Mouse (Mus musculus) 3T3-L1 (cell line): ENCODE data around the gene Hip1.

Source experiments
- DNase-seq: peaks from one replicate; pipeline ENCODE4 v3.0.0-alpha.2; 2015; ENCODE audit warnings: low read depth, low spot score

Gene Hip1

DNA sequence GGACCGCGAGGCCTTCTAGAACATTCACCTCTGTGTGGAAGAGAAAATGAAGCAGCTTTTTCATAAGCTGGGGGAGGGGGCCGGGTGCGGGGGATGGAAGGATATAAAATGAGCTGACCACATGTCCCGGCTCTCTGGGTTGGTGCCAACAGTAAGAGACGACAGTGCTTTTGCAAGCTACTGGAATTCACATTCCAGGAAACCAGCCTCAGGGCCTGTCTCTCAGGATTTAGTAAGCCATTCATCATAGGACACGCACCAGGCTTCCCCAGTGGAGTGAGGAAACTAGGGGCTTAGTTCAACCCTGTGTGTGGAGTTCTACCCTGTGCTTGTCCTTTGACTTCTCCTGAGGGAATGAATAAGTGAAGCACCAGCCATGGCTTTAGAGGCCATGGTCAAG, 102.5 kb downstream of the Hip1 start:
- DNase-seq, result peak; percentile 52

GRCm38 (mm10) chr5:135435039-135435438, 109.9 kb downstream of the Hip1 start:
- no peak for DNase-seq

GRCm38 (mm10) chr5:135433861-135434260, 111.1 kb downstream of the Hip1 start:
- DNase-seq, result no peak

- no peak for DNase-seq
These were observed 113.8 kb downstream of the Hip1 start for GRCm38 (mm10) chr5:135431111-135431510.

GRCm38 (mm10) chr5:135428786-135429185, 116.1 kb downstream of the Hip1 start:
- peak; percentile 38 for DNase-seq

GRCm38 (mm10) chr5:135410266-135410665, 134.7 kb downstream of the Hip1 start:
- no peak for DNase-seq

GRCm38 (mm10) chr5:135408114-135408513, 136.8 kb downstream of the Hip1 start:
- DNase-seq, result no peak

DNA sequence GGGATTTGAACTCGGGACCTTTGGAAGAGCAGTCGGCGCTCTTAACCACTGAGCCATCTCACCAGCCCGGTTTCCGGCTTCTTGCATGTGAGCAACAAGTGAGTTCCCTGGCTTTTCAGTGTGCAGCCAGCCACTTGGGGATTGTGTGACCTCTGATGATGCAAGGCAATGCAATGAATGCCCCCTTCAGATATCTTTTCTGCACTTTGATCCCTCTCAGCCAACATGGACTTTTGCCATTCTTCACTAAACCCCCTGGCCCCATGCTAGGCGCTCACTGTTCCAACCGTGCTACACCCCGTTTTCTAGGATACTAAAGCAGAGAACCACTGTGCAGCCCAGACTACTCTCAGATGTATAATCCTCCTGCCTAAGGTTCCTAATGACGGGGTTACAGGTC, 139.5 kb downstream of the Hip1 start:
- DNase-seq, result no peak

DNA sequence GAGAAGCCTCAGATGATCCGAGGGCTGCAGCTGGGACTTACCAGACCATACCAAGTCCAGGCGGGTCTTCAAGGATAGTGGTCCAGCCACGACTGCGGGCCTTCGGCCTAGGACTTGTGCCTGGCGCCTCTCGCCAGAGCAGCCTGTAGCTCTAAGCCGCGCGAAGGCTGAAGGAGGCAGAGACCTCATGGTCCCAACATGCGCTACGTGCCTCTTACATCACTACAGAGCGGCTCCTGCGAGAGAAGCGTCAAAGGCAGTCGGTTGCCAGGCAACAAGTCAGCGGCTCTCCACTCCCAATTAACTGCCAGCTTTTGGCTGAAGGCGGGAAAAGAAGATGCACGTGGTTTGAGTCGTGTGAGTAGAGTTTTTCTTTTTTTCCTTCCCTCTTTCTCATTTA, 140.3 kb downstream of the Hip1 start:
- DNase-seq, result no peak

DNA sequence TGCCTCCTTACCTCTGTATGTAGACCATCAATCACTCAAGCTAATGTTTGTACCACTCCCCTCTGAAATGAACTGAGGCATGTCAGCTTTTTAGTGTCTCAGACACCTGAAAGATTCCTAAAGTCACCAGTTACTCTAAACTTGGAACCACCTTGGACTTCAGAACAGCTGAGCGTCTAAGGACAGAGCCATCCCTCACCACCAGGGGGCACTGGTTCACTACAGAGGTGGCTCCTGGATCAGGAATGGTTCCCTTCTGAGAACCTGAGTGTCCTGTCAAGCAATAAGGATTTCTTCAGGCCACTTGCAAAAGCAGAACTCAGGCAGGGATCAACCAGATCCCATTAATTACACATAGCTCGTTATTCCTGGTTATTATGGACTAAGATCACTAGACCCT, 144.7 kb downstream of the Hip1 start:
- peak; percentile 89 for DNase-seq

- DNase-seq, result no peak
These were observed 145.5 kb downstream of the Hip1 start for GRCm38 (mm10) chr5:135399382-135399781.

DNA sequence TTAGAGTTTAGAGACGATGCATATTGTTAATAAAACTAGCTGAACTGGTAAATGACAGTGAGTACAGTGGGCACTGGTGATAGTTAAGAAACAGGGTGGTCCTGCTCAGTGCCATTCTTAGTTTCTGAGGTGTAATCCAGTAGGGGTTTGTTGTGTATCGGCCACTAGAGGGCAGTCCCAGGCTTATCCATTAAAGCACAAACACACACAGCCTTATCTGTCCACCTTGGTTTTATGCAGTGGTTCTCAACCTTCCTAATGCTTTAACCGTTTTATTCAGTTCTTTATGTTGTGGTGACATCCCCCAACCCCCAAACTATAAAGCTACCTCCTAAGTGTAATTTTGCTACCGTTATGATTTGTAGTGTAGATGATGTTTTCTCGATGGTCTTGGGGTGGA, 149.1 kb downstream of the Hip1 start:
- peak; percentile 80 for DNase-seq

DNA sequence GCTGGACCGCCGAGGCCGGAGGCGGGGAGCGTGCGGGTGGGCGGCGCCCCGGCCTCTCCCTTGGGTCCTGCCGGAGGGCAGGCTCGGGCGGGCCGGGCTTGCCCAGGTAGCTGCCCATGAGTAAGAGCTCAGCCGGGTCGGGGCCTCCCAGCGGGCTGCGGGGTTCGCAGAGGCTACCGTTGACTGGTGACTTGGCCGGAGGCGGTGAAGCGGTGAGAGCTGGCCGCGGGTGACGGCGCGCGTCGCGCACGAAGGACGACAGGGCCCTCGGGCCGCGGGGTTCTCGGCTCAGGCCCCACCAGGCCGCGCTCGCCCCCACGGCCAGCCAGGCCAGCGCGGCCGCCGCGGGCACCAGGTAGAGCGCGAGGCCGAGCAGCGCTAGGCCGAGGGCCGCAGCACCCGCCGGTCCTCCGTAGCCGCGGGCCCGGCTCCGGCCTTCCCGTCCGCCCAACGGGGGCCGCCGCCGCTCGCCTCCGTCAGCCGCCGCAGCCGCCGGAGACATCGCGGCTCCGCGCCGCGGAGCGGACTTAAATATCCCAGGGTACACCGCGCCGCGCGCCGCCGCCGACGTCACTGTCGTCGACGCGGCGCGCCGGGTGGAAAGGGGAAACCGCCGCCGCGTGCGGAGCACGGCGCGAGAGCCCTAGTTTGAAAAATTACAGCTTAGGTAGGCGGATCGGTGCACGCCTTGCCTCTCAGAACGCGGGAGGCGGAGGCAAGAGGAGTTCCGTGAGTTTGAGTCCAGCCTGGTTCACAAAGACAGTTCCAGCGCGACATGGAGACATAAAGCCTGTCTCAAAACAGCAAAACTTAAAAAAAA, 150.7 kb downstream of the Hip1 start, which contains the start of gene Pom121:
Pom121 (minus strand) TSS at position 543 of the 820 bp plus-strand sequence.
- peak; percentile 84 for DNase-seq

DNA sequence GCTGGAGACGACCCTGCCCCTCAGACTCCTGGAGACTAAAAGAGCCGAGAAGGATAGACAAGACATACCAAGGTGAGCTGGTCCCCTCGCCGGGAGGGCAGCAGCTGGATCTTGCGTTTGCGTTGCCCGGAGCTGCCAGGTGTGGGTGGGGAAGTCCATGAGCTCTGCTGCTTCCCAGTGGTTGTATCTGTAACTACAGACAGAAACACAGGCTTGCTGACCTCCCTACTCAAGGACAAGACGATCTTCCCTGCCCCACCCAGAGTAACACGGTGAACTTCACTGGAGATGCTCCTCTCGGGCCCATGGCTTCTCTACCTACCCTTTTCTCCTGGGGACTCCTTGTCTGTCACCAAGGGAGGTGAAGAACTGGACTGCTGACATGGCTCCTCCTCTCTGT, 161.1 kb downstream of the Hip1 start:
- DNase-seq, result no peak

DNA sequence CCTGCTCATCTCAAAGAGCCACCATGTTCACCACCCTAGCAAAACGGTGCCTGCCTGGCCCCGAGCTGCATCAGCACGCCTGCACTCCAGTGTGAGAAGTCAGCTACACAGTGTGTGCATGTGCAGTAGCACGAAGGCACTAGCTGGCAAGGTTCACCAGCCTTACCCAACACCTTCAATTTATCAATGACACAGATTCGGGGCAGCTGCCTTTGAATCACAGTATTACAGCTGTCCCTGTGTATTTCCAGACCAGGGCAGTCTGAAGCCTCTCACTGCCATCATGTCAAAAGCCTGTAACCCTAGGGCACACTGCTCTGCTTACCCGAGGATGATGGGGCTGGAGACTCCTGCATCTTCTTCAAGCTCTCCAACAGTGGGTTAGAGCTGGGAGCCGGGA, 162.2 kb downstream of the Hip1 start:
- DNase-seq, result no peak

DNA sequence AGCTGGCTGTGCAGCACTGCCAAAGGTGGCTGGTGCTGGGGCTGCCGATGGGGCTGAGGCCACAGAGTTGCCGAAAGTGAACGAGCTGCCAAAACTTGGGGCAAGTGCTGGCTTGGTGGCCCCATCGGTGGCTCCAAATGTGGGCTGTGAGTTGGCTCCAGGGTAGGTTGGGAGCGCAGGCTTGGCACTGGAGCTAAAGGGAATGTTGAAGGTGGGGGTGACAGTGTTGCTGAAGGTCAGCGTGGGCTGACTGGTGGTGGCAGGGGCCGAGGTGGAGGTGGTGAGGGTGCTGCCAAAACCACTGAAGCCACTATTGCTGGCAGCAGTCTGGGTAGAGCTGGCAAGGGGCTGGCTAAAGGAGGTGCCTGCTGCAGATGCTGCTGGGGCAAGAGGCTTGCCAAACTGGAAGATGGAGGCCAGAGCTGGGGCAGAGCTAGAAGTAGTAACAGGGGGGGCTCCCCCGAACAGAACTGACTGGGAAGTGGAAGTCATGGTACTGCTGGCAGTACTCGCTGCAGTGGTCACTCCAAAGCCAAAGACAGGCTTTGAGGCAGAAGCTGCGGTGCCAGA, 163.5 kb downstream of the Hip1 start:
- no peak for DNase-seq

GRCm38 (mm10) chr5:135380681-135381080, 164.2 kb downstream of the Hip1 start:
- no peak for DNase-seq

DNA sequence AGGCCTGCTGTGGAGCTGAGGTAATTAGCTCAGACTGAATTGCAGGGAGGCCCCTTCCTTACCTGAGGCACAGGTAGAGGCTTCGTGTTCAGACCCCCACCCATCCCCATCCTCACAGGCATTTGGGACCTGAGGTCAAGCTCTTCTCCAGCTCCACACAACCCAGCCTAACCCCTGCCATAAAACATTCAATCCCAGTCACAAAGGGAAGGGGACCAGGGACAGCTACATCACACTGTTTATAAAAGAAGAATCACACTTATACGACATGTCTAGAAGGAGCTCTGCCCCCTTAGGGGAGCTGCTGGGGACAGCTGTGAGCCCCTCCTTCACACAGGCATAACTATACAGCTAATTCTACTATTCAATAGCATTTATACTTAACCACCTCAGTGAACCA, 168.6 kb downstream of the Hip1 start:
- DNase-seq, result no peak

- DNase-seq, result no peak
These were observed 169.8 kb downstream of the Hip1 start for GRCm38 (mm10) chr5:135375167-135375566.

- no peak for DNase-seq
These were observed 171.3 kb downstream of the Hip1 start for GRCm38 (mm10) chr5:135373601-135374000.

- no peak for DNase-seq
These were observed 173.7 kb downstream of the Hip1 start for GRCm38 (mm10) chr5:135371195-135371594.

- DNase-seq, result peak; percentile 97
These were observed 174.9 kb downstream of the Hip1 start, which contains the start of gene Nsun5 for GRCm38 (mm10) chr5:135369787-135370654. TSS of gene Nsun5 (plus strand) at chr5:135369953.
